14 mouse cellular contexts compared by ENCODE assay signal in the genomic region with DNA sequence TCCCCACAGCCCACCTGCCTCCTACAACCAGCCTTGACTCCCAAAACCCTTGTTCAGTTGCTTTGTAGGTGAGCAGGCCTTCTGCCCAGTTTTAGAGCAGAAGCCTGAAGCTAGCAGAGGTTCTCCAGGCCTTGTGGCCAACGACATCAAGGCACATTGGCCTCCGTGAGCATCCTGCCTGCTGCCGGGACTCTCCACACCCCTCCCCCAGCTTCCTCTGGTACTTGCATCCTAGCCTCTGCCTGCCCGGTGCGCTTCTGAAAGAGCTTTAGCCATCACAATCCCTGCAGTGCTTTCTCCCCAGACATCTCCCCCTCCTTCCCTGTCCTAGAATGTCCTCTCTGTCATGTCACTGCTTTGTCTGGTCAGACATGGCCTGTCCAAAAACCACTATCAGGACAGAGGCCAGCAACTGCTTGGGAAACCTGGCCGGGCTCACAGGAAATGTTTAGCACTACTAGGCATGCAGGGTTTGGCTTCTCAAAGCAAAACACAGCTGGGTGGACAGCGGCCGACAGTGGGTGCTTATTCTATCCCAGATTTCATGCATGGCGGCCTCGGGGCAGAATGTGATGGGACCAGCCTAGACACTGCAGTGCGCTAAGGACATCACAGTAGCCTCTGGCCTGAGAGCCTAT. TPM values are rescaled to one million over a fixed set of nuclear protein-coding genes. Genes with fewer than 3 reads are reported as not detected.
DNase-seq lines count a peak whose midpoint lies in the region; ATAC-seq lines count a peak whose summit lies in the region.
"Had no signal": no experiment of that assay in that cellular context is flagged by ENCODE, and none has a peak within 500 bp of the region (broad histone marks: within the 10 kb centered on the region; RNA-seq: fewer than 3 reads in every experiment).

No protein-coding gene starts in this region.

- 48% methylated on average over 11 of the region's 11 CpGs for WGBS in intestine, embryonic 16.5 days
- WGBS in intestine, embryonic 15.5 days = 52% methylated on average over 11 of the region's 11 CpGs
- whole genome bisulfite sequencing in limb, embryonic 10.5 days = 60% methylated on average over 11 of the region's 11 CpGs
- 62% methylated on average over 11 of the region's 11 CpGs for WGBS in hindbrain, embryonic 11.5 days

- H3K27me3 ChIP-seq in intestine, embryonic 16.5 days (replicated peaks; ENCODE audit: control insufficient read depth, insufficient read depth, low read length) = no peaks in the 10 kb centered on the region
- H3K27me3 ChIP-seq in intestine, embryonic 15.5 days (replicated peaks) = no peaks in the 10 kb centered on the region
- peaks cover 27% of the 10 kb centered on the region; the same call in 1 of the 2 replicates for H3K27me3 ChIP-seq in limb, embryonic 10.5 days (ENCODE audit: low read depth, poor library complexity, severe bottlenecking)
- no peaks in the 10 kb centered on the region for H3K27me3 ChIP-seq in hindbrain, embryonic 11.5 days (ENCODE audit: control insufficient read depth, insufficient read depth, low read length)
- H3K27me3 ChIP-seq: embryonic facial prominence, embryonic 13.5 days had no signal

- ATAC-seq in intestine, embryonic 16.5 days = 0 out of 2 replicates have a peak, but pooled peaks have one; percentile 11
- ATAC-seq in intestine, embryonic 15.5 days = no peak
- ATAC-seq in hindbrain, embryonic 11.5 days (ENCODE audit: low FRiP score) = no peak
- ATAC-seq: forebrain, embryonic 16.5 days had no signal

- H3K9me3 ChIP-seq in intestine, embryonic 16.5 days (ENCODE audit: control insufficient read depth, low read length) = no peaks in the 10 kb centered on the region
- H3K9me3 ChIP-seq in intestine, embryonic 15.5 days = no peaks in the 10 kb centered on the region
- H3K9me3 ChIP-seq in limb, embryonic 10.5 days (replicated peaks) = no peaks in the 10 kb centered on the region
- no peaks in the 10 kb centered on the region for H3K9me3 ChIP-seq in hindbrain, embryonic 11.5 days (ENCODE audit: control insufficient read depth, low read length)
- H3K9me3 ChIP-seq: embryonic facial prominence, embryonic 13.5 days; hindbrain, embryonic 10.5 days had no signal

- H3K4me1 ChIP-seq in intestine, embryonic 16.5 days (ENCODE audit: control insufficient read depth, insufficient read depth, low read length) = peaks cover 21% of the 10 kb centered on the region
- H3K4me1 ChIP-seq in intestine, embryonic 15.5 days (replicated peaks) = peaks cover 19% of the 10 kb centered on the region
- peaks cover 51% of the 10 kb centered on the region for H3K4me1 ChIP-seq in limb, embryonic 10.5 days
- no peaks in the 10 kb centered on the region for H3K4me1 ChIP-seq in hindbrain, embryonic 11.5 days (replicated peaks; ENCODE audit: control insufficient read depth, insufficient read depth, low read length)

- H3K27ac ChIP-seq in intestine, embryonic 16.5 days (ENCODE audit: low read length) = no peak overlapping the region
- no peak overlapping the region for H3K27ac ChIP-seq in intestine, embryonic 15.5 days
- peak overlapping the region; percentile 54 for H3K27ac ChIP-seq in limb, embryonic 10.5 days
- H3K27ac ChIP-seq in hindbrain, embryonic 11.5 days (ENCODE audit: low read depth, low read length) = no peak overlapping the region
- H3K27ac ChIP-seq: embryonic facial prominence, embryonic 13.5 days; hindbrain, embryonic 10.5 days had no signal

- H3K4me2 ChIP-seq in intestine, embryonic 16.5 days (ENCODE audit: low read depth, low read length) = no peak overlapping the region
- H3K4me2 ChIP-seq in intestine, embryonic 15.5 days (replicated peaks) = no peak overlapping the region
- no peak overlapping the region for H3K4me2 ChIP-seq in hindbrain, embryonic 11.5 days (replicated peaks; ENCODE audit: low read depth, low read length)
- H3K4me2 ChIP-seq: embryonic facial prominence, embryonic 13.5 days had no signal

- H3K36me3 ChIP-seq in intestine, embryonic 16.5 days (ENCODE audit: control insufficient read depth, insufficient read depth, low read length) = no peaks in the 10 kb centered on the region
- no peaks in the 10 kb centered on the region for H3K36me3 ChIP-seq in intestine, embryonic 15.5 days
- H3K36me3 ChIP-seq in limb, embryonic 10.5 days = no peaks in the 10 kb centered on the region
- H3K36me3 ChIP-seq in hindbrain, embryonic 11.5 days (ENCODE audit: control insufficient read depth, insufficient read depth, low read length) = no peaks in the 10 kb centered on the region
- H3K36me3 ChIP-seq: embryonic facial prominence, embryonic 13.5 days; hindbrain, embryonic 10.5 days had no signal

- no peak overlapping the region for H3K9ac ChIP-seq in intestine, embryonic 16.5 days (ENCODE audit: low read depth, low read length)
- no peak overlapping the region for H3K9ac ChIP-seq in intestine, embryonic 15.5 days
- no peak overlapping the region for H3K9ac ChIP-seq in hindbrain, embryonic 11.5 days (ENCODE audit: low read depth, low read length)
- H3K9ac ChIP-seq: embryonic facial prominence, embryonic 13.5 days had no signal

- DNase-seq in CD4-positive, CD25-positive, alpha-beta regulatory T cell, adult 2 months (ENCODE audit: low read depth, low spot score) = peak; percentile 30
- DNase-seq in fibroblast of lung, adult 2 months (ENCODE audit: low read depth) = peak; percentile 74
- no peak for DNase-seq in limb, embryonic 10.5 days (ENCODE audit: low spot score)
- no peak for DNase-seq in adrenal gland, adult (ENCODE audit: inconsistent age in 2 of 2, low spot score in 1 of 2)
- DNase-seq in hindbrain, embryonic 11.5 days (ENCODE audit: low spot score) = no peak
- DNase-seq in B cell, adult 2 months = no peak
- DNase-seq: cerebellum, adult 9-10 months; left cerebral cortex, postnatal 4 days had no signal

- no peak overlapping the region for H3K4me3 ChIP-seq in intestine, embryonic 16.5 days (ENCODE audit: low read length)
- H3K4me3 ChIP-seq in intestine, embryonic 15.5 days (replicated peaks) = no peak overlapping the region
- no peak overlapping the region for H3K4me3 ChIP-seq in limb, embryonic 10.5 days
- H3K4me3 ChIP-seq in hindbrain, embryonic 11.5 days (ENCODE audit: low read depth, low read length) = no peak overlapping the region
- H3K4me3 ChIP-seq: embryonic facial prominence, embryonic 13.5 days; hindbrain, embryonic 10.5 days; myocyte had no signal

RNA-seq across cellular contexts. Expression of a gene that starts 24.8 kb away (rescaled TPM):
- polyA plus RNA-seq in intestine, embryonic 16.5 days (2015; fragmentation: Nextera tagmentation; extraction: Ambion mirVana) = 0.83 and 1.9 TPM in 2 replicates
- 0.75 and 1.6 TPM in 2 replicates for polyA plus RNA-seq in intestine, embryonic 15.5 days (2015; fragmentation: Nextera tagmentation; extraction: Ambion mirVana)
- polyA plus RNA-seq in limb, embryonic 10.5 days (2016; fragmentation: Nextera tagmentation; extraction: Ambion mirVana) = 0.03 TPM in 1 of 2 replicates, not detected in the other
- 0.08 and 0.09 TPM in 2 replicates for polyA plus RNA-seq in hindbrain, embryonic 11.5 days (2014; fragmentation: Nextera tagmentation; extraction: Ambion mirVana)

Comparison
In these comparisons a context has a peak if more than half of its experiments do, and no peak if none do; other contexts are left out.
1. DNase-seq: peak in CD4-positive, CD25-positive, alpha-beta regulatory T cell, adult 2 months (single experiment) and fibroblast of lung, adult 2 months (single experiment); none in limb, embryonic 10.5 days (single experiment), adrenal gland, adult (0 of 2), hindbrain, embryonic 11.5 days (single experiment) and B cell, adult 2 months (0 of 2).